Mouse (Mus musculus) stomach, embryonic 14.5 days (tissue): ENCODE results near the gene Abcb4. TPM values are rescaled to one million over a fixed set of nuclear protein-coding genes. Genes with fewer than 3 reads are reported as not detected.

Experiments
- ATAC-seq: fragments of 200-750 bp; cut with Nextera tagmentation; 2 replicates; pipeline ENCODE4 v1.8.0; 2017; ENCODE audit warnings: low read depth, moderate TSS enrichment; ENCODE audit not compliant: insufficient number of reproducible peaks, insufficient read depth, low FRiP score
- H3K27ac ChIP-seq: fragments of 300-500 bp; sonication (generic); 2 replicates; pipeline ENCODE4 v1.5.1; 2014; ENCODE audit warnings: mild to moderate bottlenecking, low read length, moderate library complexity, mixed read lengths
- H3K27me3 ChIP-seq: fragments of 300-500 bp; sonication (generic); 2 replicates; pipeline ENCODE4 v1.6.1; 2014; ENCODE audit warnings: low read length, control low read depth, mixed read lengths; ENCODE audit not compliant: control insufficient read depth, insufficient read depth
- H3K36me3 ChIP-seq: fragments of 300-500 bp; sonication (generic); 2 replicates; pipeline ENCODE4 v1.6.1; 2014; ENCODE audit warnings: mild to moderate bottlenecking, control low read depth, low read length, moderate library complexity, mixed read lengths; ENCODE audit not compliant: control insufficient read depth, insufficient read depth
- H3K4me1 ChIP-seq: fragments of 300-500 bp; sonication (generic); 2 replicates; pipeline ENCODE4 v1.6.1; 2014; ENCODE audit warnings: low read length, control low read depth, mixed read lengths; ENCODE audit not compliant: control insufficient read depth, insufficient read depth
- H3K4me2 ChIP-seq: fragments of 300-500 bp; sonication (generic); replicated peaks from 2 replicates; pipeline ENCODE4 v1.6.1; 2014; ENCODE audit warnings: low read depth, low read length, control low read depth
- H3K4me3 ChIP-seq: fragments of 300-500 bp; sonication (generic); 2 replicates; pipeline ENCODE4 v1.5.1; 2014; ENCODE audit warnings: low read depth, low read length, control low read depth
- H3K9ac ChIP-seq: fragments of 300-500 bp; sonication (generic); replicated peaks from 2 replicates; pipeline ENCODE4 v1.6.1; 2014; ENCODE audit warnings: low read depth, mild to moderate bottlenecking, control low read depth, low read length, moderate library complexity, mixed read lengths
- H3K9me3 ChIP-seq: fragments of 300-500 bp; sonication (generic); 2 replicates; pipeline ENCODE4 v1.6.1; 2016; ENCODE audit warnings: low read depth, low read length, control low read depth; ENCODE audit not compliant: control insufficient read depth
- WGBS: fragments of 180-500 bp; shearing (Covaris S2); extraction: QIAGEN DNeasy Blood & Tissue Kit; methylation state at CpG from one replicate; pipeline ENCODE4 v1.1.7; 2014; 5-methylcytosine and 5-hydroxymethylcytosine counted together
- polyA plus RNA-seq: library from polyadenylated mRNA; unstranded; fragments of >200 nt; fragmentation: Nextera tagmentation; extraction: Ambion mirVana; gene quantifications from 2 replicates; pipeline ENCODE4 v1.2.1, GENCODE M21; 2014

Abcb4 gene
- polyA plus RNA-seq, 1 experiment from 2014 or later = 1.1 TPM

GRCm38 (mm10) chr5:8974721-8975120 is 81.2 kb downstream of the Abcb4 start:
- H3K9me3 ChIP-seq = no peaks in the 10 kb centered on the region
- no peak overlapping the region for H3K27ac ChIP-seq
- peaks cover 26% of the 10 kb centered on the region for H3K36me3 ChIP-seq

GRCm38 (mm10) chr5:8985470-8985869 is 92.0 kb downstream of the Abcb4 start:
- no peak overlapping the region for H3K27ac ChIP-seq
- no peaks in the 10 kb centered on the region for H3K4me1 ChIP-seq
- WGBS = 90% methylated on average over 3 of the region's 3 CpGs
- no peak overlapping the region for H3K4me2 ChIP-seq
- no peaks in the 10 kb centered on the region for H3K27me3 ChIP-seq
- no peak overlapping the region for H3K4me3 ChIP-seq
- ATAC-seq = no peak
- H3K36me3 ChIP-seq = peaks cover 40% of the 10 kb centered on the region
- H3K9me3 ChIP-seq = no peaks in the 10 kb centered on the region
- no peak overlapping the region for H3K9ac ChIP-seq

More at GRCm38 (mm10) chr5:8974721-8975120, 81.2 kb downstream of the Abcb4 start:
- ATAC-seq = no peak
- Histone ChIP-seq H3K27me3 (no peaks in the 10 kb centered on the region), H3K4me2 (no peak overlapping the region), H3K4me1 (no peaks in the 10 kb centered on the region), H3K9ac (no peak overlapping the region), H3K4me3 (no peak overlapping the region)

- Histone ChIP-seq H3K27me3 (no peaks in the 10 kb centered on the region), H3K4me1 (no peaks in the 10 kb centered on the region), H3K4me2 (no peak overlapping the region), H3K9me3 (no peaks in the 10 kb centered on the region), H3K4me3 (no peak overlapping the region), H3K36me3 (peaks cover 26% of the 10 kb centered on the region), H3K9ac (no peak overlapping the region), H3K27ac (no peak overlapping the region)
- no peak for ATAC-seq
- 91% methylated on average over 5 of the region's 5 CpGs for WGBS
Measured at GRCm38 (mm10) chr5:8987925-8988324, 94.4 kb downstream of the Abcb4 start.

DNA sequence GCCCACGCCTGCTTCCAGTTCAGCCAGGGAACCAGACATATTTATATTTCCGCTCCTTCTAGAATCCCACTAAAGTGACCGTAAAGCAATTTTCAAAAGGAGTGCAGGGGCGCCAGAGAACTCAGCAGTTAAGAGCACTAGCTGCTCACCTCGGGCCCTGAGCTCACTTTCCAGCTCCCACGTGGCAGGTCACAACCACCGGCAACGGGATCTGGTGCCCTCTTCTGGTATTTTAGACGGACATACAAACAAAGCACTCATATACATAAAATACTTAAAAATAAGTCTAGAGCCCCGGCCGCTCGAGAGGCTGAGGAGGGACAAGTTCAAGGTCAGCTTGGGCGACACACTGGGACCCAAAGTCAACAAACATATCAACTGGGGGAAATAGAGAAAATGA is 97.0 kb downstream of the Abcb4 start:
- Histone ChIP-seq H3K9me3 (no peaks in the 10 kb centered on the region), H3K9ac (no peak overlapping the region), H3K4me1 (no peaks in the 10 kb centered on the region), H3K4me3 (no peak overlapping the region), H3K27me3 (no peaks in the 10 kb centered on the region), H3K4me2 (no peak overlapping the region), H3K27ac (no peak overlapping the region), H3K36me3 (peaks cover 18% of the 10 kb centered on the region)
- ATAC-seq = no peak
- 86% methylated on average over 13 of the region's 13 CpGs for WGBS

DNA sequence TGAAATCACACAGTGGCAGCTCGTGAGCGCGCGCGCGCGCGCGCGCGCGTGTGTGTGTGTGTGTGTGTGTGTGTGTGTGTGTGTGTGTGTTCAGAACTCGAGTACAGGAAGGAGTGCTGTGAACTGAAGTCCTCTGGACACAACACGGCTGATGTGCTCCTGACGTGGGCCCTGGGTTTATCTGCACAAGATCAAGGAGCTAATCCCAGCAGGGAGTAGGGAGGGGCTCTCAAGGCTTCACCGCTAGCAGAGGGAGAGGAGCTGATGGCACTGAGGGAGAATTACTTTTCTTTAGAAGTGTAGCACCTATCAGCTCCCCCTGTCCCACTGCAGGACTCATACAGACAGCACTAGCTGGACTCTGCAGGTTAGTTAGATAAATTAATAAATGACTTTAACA is 98.1 kb downstream of the Abcb4 start:
- Histone ChIP-seq H3K36me3 (peaks cover 14% of the 10 kb centered on the region), H3K4me2 (no peak overlapping the region), H3K4me1 (no peaks in the 10 kb centered on the region), H3K9me3 (no peaks in the 10 kb centered on the region), H3K9ac (no peak overlapping the region), H3K27ac (no peak overlapping the region), H3K4me3 (no peak overlapping the region), H3K27me3 (no peaks in the 10 kb centered on the region)
- 82% methylated on average over 16 of the region's 16 CpGs for WGBS
- ATAC-seq = no peak

DNA sequence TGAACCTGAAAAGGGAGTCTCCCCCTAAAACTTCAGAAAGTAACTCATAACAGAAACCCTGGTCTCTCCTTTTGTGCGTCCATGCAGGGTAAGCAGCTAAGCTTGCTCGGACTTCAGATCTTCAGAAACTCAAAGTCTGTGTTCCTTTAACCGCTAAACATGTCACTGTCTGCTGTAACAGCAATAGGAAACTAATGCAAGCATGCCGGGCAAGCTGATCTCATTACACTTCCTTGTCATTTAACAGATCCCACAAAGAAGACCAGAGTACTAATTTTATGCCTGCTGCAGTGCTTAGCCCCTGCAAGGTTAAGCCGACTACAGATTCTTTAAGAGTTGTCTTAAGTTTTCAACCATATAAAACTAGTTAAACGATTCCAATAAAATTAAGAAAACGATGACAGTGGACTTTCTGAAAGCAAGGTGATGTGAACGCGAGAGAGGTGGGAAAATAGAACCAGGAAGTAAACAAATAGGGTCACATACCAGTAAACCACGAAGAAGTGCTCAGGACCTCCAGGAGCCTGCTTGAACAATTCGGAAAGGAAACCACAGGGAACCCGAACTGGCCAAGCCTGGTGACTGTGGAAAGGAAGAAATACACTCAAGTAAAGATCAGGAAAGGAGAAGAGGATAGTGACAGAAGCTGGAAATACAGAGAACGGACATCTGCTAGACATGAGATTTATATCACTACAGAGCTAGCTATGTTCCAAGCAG is 102.6 kb downstream of the Abcb4 start:
- no peaks in the 10 kb centered on the region; the same call in 1 of the 2 replicates for H3K36me3 ChIP-seq
- WGBS = 11% methylated on average over 13 of the region's 13 CpGs
- H3K27me3 ChIP-seq = no peaks in the 10 kb centered on the region
- H3K27ac ChIP-seq = peak overlapping the region; percentile 83; the same call in 1 of the 2 replicates
- H3K4me2 ChIP-seq = peak overlapping the region; percentile 55
- no peak for ATAC-seq
- H3K4me1 ChIP-seq = no peaks in the 10 kb centered on the region
- peak overlapping the region; percentile 69 for H3K9ac ChIP-seq
- no peaks in the 10 kb centered on the region for H3K9me3 ChIP-seq
- peak overlapping the region; percentile 74 for H3K4me3 ChIP-seq

DNA sequence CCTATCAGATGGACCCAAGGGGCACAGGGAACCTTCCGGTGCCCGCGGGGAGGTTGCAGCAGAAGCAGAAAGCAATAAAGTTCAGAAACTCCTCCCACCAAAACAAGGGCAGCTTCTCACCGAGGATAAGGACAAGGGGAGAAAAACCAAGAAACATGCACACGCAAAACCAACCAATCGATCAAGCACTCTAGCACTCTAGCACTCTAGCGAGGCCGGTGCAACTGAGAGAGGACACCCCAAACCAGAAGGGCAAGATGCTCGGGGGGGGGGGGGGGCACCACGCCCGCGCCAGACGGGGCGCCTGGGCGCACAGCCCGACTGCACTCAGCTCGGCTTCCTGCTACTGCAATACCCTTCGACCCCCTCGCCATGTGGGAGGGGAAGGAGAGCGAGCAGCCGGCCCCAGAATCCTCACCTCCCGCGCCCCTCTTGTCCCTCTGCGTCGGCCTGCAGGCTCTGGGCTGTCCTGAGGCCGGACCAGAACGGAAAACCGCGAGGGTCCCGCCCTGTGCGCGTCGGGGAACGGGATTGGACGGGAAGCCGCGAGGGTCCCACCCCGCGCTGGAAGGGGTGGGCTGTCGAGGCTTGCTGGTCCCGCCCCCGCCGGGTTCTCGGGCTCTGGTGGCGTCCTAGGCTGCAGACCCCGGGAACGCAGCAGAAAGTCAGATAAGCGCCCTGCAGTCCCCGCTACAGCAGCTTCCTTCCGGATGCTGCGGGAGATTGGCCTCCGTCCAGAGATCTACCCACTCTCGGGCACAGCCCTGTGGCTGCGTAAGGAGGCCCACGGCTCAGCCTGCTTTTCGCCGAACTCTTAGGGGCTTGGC is 103.4 kb downstream of the Abcb4 start, which contains the start of gene Crot:
Gene Crot, minus strand, starts transcription at position 639 of the 827 bp plus-strand sequence.
- peak; percentile 98 for ATAC-seq
- WGBS = under 1% methylated on average over 47 of the region's 57 CpGs
- H3K36me3 ChIP-seq = no peaks in the 10 kb centered on the region

GRCm38 (mm10) chr5:8997513-8997895 is 104.0 kb downstream of the Abcb4 start:
- peak; percentile 1; the same call in 1 of the 2 replicates for ATAC-seq
- H3K27me3 ChIP-seq = no peaks in the 10 kb centered on the region
- no peaks in the 10 kb centered on the region for H3K4me1 ChIP-seq
- no peaks in the 10 kb centered on the region for H3K36me3 ChIP-seq
- H3K4me2 ChIP-seq = peak overlapping the region; percentile 55
- no peaks in the 10 kb centered on the region for H3K9me3 ChIP-seq
- peak overlapping the region; percentile 69 for H3K9ac ChIP-seq
- 9% methylated on average over 8 of the region's 8 CpGs for WGBS
- peak overlapping the region; percentile 83 for H3K27ac ChIP-seq
- peak overlapping the region; percentile 74 for H3K4me3 ChIP-seq

More for the DNA sequence above, 103.4 kb downstream of the Abcb4 start, which contains the start of gene Crot:
- peak within 1 kb of the TSS; percentile 55 for H3K4me2 ChIP-seq
- peak within 1 kb of the TSS; percentile 74 for H3K4me3 ChIP-seq
- H3K9me3 ChIP-seq = no peaks in the 10 kb centered on the region
- no peaks in the 10 kb centered on the region for H3K27me3 ChIP-seq
- H3K27ac ChIP-seq = peak within 1 kb of the TSS; percentile 83
- H3K4me1 ChIP-seq = no peaks in the 10 kb centered on the region
- H3K9ac ChIP-seq = peak within 1 kb of the TSS; percentile 69
